Mouse (Mus musculus) lung, postnatal 0 days (tissue): ENCODE results near the gene Rhoa.

ENCODE experiments used
- CTCF ChIP-seq: IDR thresholded peaks from 2 replicates; pipeline ENCODE4 v1.5.1; 2016; ENCODE audit warnings: antibody characterized with exemption, mild to moderate bottlenecking
- EP300 ChIP-seq: IDR thresholded peaks from 2 replicates; pipeline ENCODE4 v1.6.1; 2016; ENCODE audit warnings: antibody characterized with exemption, mild to moderate bottlenecking, control low read depth

DNA sequence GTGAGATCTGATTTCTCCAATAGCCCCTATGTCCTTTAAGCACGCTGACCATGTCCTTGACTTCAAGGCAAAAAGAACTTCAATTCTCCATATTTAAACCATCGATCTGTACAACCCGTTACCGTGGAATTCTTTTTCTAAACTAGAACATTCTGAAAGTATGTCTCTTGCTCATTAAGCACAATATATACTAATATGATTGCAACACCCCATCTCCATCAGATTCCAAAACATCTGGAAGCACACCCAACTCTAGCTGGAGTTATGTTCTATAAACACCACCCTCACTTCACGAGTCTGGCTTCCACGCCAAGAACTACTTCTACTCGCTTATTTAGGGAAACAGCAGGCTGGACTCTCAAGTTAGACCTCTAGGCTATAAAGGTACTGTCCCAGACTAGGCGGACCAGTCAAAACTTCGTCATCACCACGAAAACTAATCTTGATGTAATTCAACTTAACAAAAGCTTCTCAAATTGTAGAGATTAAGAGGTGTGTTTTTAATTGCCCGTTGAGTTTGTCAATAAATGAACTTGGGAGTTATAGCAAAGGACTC is 43.4 kb upstream of the Rhoa start:
- TF ChIP-seq EP300 (peak; percentile 69), CTCF (no peak)
